Mouse (Mus musculus): Measurements from ENCODE around the gene Npr3. TPM values are rescaled to one million over a fixed set of nuclear protein-coding genes. Genes with fewer than 3 reads are reported as not detected.

Gene Npr3
- polyA plus RNA-seq, 1 experiment from 2014 or later, result 5.0 TPM

- WGBS, result 69% methylated on average over 15 of the region's 15 CpGs
- Histone ChIP-seq H3K4me1 (ENCODE audit: control insufficient read depth, insufficient read depth, low read length) (no peaks in the 10 kb centered on the region), H3K36me3 (ENCODE audit: control insufficient read depth, insufficient read depth, low read length) (no peaks in the 10 kb centered on the region), H3K9ac (ENCODE audit: low read depth, low read length) (no peak overlapping the region), H3K27me3 (replicated peaks; ENCODE audit: control insufficient read depth, insufficient read depth, low read length) (no peaks in the 10 kb centered on the region), H3K4me3 (ENCODE audit: low read length) (no peak overlapping the region), H3K27ac (ENCODE audit: low read length) (no peak overlapping the region), H3K9me3 (ENCODE audit: control insufficient read depth, low read length) (no peaks in the 10 kb centered on the region), H3K4me2 (ENCODE audit: low read depth, low read length) (no peak overlapping the region)
- no peak for ATAC-seq
Measured at GRCm38 (mm10) chr15:11862785-11863539, 44.1 kb downstream of the Npr3 start.

GRCm38 (mm10) chr15:11862253-11862652 lies 44.8 kb downstream of the Npr3 start:
- no peak overlapping the region for H3K27ac ChIP-seq (ENCODE audit: low read length)
- WGBS, result 92% methylated on average over 7 of the region's 7 CpGs

GRCm38 (mm10) chr15:11860259-11860658 lies 46.8 kb downstream of the Npr3 start:
- Histone ChIP-seq H3K27ac (ENCODE audit: low read length) (no peak overlapping the region), H3K4me3 (ENCODE audit: low read length) (no peak overlapping the region), H3K36me3 (ENCODE audit: control insufficient read depth, insufficient read depth, low read length) (no peaks in the 10 kb centered on the region), H3K9me3 (ENCODE audit: control insufficient read depth, low read length) (no peaks in the 10 kb centered on the region), H3K9ac (ENCODE audit: low read depth, low read length) (no peak overlapping the region), H3K4me2 (ENCODE audit: low read depth, low read length) (no peak overlapping the region), H3K27me3 (replicated peaks; ENCODE audit: control insufficient read depth, insufficient read depth, low read length) (no peaks in the 10 kb centered on the region), H3K4me1 (ENCODE audit: control insufficient read depth, insufficient read depth, low read length) (no peaks in the 10 kb centered on the region)
- 79% methylated on average over 2 of the region's 2 CpGs for WGBS
- no peak for ATAC-seq

More at GRCm38 (mm10) chr15:11862253-11862652, 44.8 kb downstream of the Npr3 start:
- H3K36me3 ChIP-seq (ENCODE audit: control insufficient read depth, insufficient read depth, low read length), result no peaks in the 10 kb centered on the region
- H3K27me3 ChIP-seq (replicated peaks; ENCODE audit: control insufficient read depth, insufficient read depth, low read length), result no peaks in the 10 kb centered on the region
- H3K9me3 ChIP-seq (ENCODE audit: control insufficient read depth, low read length), result no peaks in the 10 kb centered on the region
- H3K4me2 ChIP-seq (ENCODE audit: low read depth, low read length), result no peak overlapping the region
- H3K9ac ChIP-seq (ENCODE audit: low read depth, low read length), result no peak overlapping the region
- no peaks in the 10 kb centered on the region for H3K4me1 ChIP-seq (ENCODE audit: control insufficient read depth, insufficient read depth, low read length)
- no peak for ATAC-seq
- no peak overlapping the region for H3K4me3 ChIP-seq (ENCODE audit: low read length)

GRCm38 (mm10) chr15:11859829-11860228 lies 47.3 kb downstream of the Npr3 start:
- Histone ChIP-seq H3K4me1 (ENCODE audit: control insufficient read depth, insufficient read depth, low read length) (no peaks in the 10 kb centered on the region), H3K36me3 (ENCODE audit: control insufficient read depth, insufficient read depth, low read length) (no peaks in the 10 kb centered on the region), H3K27me3 (replicated peaks; ENCODE audit: control insufficient read depth, insufficient read depth, low read length) (no peaks in the 10 kb centered on the region), H3K4me2 (ENCODE audit: low read depth, low read length) (no peak overlapping the region), H3K4me3 (ENCODE audit: low read length) (no peak overlapping the region), H3K9me3 (ENCODE audit: control insufficient read depth, low read length) (no peaks in the 10 kb centered on the region), H3K9ac (ENCODE audit: low read depth, low read length) (no peak overlapping the region), H3K27ac (ENCODE audit: low read length) (no peak overlapping the region)
- 86% methylated on average over 3 of the region's 3 CpGs for WGBS
- no peak for ATAC-seq

GRCm38 (mm10) chr15:11858411-11858810 lies 48.7 kb downstream of the Npr3 start:
- WGBS, result 89% methylated on average over 6 of the region's 6 CpGs
- no peaks in the 10 kb centered on the region for H3K9me3 ChIP-seq (ENCODE audit: control insufficient read depth, low read length)
- no peak overlapping the region for H3K4me2 ChIP-seq (ENCODE audit: low read depth, low read length)
- no peaks in the 10 kb centered on the region for H3K36me3 ChIP-seq (ENCODE audit: control insufficient read depth, insufficient read depth, low read length)
- H3K4me1 ChIP-seq (ENCODE audit: control insufficient read depth, insufficient read depth, low read length), result no peaks in the 10 kb centered on the region
- no peak overlapping the region for H3K9ac ChIP-seq (ENCODE audit: low read depth, low read length)
- no peaks in the 10 kb centered on the region for H3K27me3 ChIP-seq (replicated peaks; ENCODE audit: control insufficient read depth, insufficient read depth, low read length)
- H3K27ac ChIP-seq (ENCODE audit: low read length), result no peak overlapping the region
- no peak overlapping the region for H3K4me3 ChIP-seq (ENCODE audit: low read length)
- no peak for ATAC-seq

- no peak overlapping the region for H3K9ac ChIP-seq (ENCODE audit: low read depth, low read length)
- 76% methylated on average over 16 of the region's 16 CpGs for WGBS
- no peak for ATAC-seq
Measured at GRCm38 (mm10) chr15:11845204-11846062, 61.7 kb downstream of the Npr3 start.

GRCm38 (mm10) chr15:11844115-11844514 lies 63.0 kb downstream of the Npr3 start:
- Histone ChIP-seq H3K4me1 (ENCODE audit: control insufficient read depth, insufficient read depth, low read length) (no peaks in the 10 kb centered on the region), H3K27ac (ENCODE audit: low read length) (no peak overlapping the region), H3K9ac (ENCODE audit: low read depth, low read length) (no peak overlapping the region), H3K9me3 (ENCODE audit: control insufficient read depth, low read length) (no peaks in the 10 kb centered on the region), H3K36me3 (ENCODE audit: control insufficient read depth, insufficient read depth, low read length) (no peaks in the 10 kb centered on the region), H3K4me2 (ENCODE audit: low read depth, low read length) (no peak overlapping the region), H3K27me3 (replicated peaks; ENCODE audit: control insufficient read depth, insufficient read depth, low read length) (no peaks in the 10 kb centered on the region), H3K4me3 (ENCODE audit: low read length) (no peak overlapping the region)
- no peak for ATAC-seq
- WGBS, result 80% methylated on average over 6 of the region's 6 CpGs

More at GRCm38 (mm10) chr15:11845204-11846062, 61.7 kb downstream of the Npr3 start:
- Histone ChIP-seq H3K4me1 (ENCODE audit: control insufficient read depth, insufficient read depth, low read length) (no peaks in the 10 kb centered on the region), H3K4me2 (ENCODE audit: low read depth, low read length) (no peak overlapping the region), H3K27me3 (replicated peaks; ENCODE audit: control insufficient read depth, insufficient read depth, low read length) (no peaks in the 10 kb centered on the region), H3K27ac (ENCODE audit: low read length) (no peak overlapping the region), H3K36me3 (ENCODE audit: control insufficient read depth, insufficient read depth, low read length) (no peaks in the 10 kb centered on the region), H3K4me3 (ENCODE audit: low read length) (no peak overlapping the region), H3K9me3 (ENCODE audit: control insufficient read depth, low read length) (no peaks in the 10 kb centered on the region)

- ATAC-seq, result no peak
- Histone ChIP-seq H3K27ac (ENCODE audit: low read length) (no peak overlapping the region), H3K27me3 (replicated peaks; ENCODE audit: control insufficient read depth, insufficient read depth, low read length) (no peaks in the 10 kb centered on the region), H3K4me2 (ENCODE audit: low read depth, low read length) (no peak overlapping the region), H3K9me3 (ENCODE audit: control insufficient read depth, low read length) (no peaks in the 10 kb centered on the region), H3K4me3 (ENCODE audit: low read length) (no peak overlapping the region), H3K36me3 (ENCODE audit: control insufficient read depth, insufficient read depth, low read length) (no peaks in the 10 kb centered on the region), H3K4me1 (ENCODE audit: control insufficient read depth, insufficient read depth, low read length) (no peaks in the 10 kb centered on the region), H3K9ac (ENCODE audit: low read depth, low read length) (no peak overlapping the region)
- 49% methylated on average over 4 of the region's 4 CpGs for WGBS
Measured at GRCm38 (mm10) chr15:11841828-11842227, 65.3 kb downstream of the Npr3 start.

GRCm38 (mm10) chr15:11835913-11836312 lies 71.2 kb downstream of the Npr3 start:
- Histone ChIP-seq H3K9me3 (ENCODE audit: control insufficient read depth, low read length) (no peaks in the 10 kb centered on the region), H3K27me3 (replicated peaks; ENCODE audit: control insufficient read depth, insufficient read depth, low read length) (no peaks in the 10 kb centered on the region), H3K27ac (ENCODE audit: low read length) (no peak overlapping the region), H3K9ac (ENCODE audit: low read depth, low read length) (no peak overlapping the region), H3K36me3 (ENCODE audit: control insufficient read depth, insufficient read depth, low read length) (no peaks in the 10 kb centered on the region), H3K4me2 (ENCODE audit: low read depth, low read length) (no peak overlapping the region), H3K4me1 (ENCODE audit: control insufficient read depth, insufficient read depth, low read length) (no peaks in the 10 kb centered on the region), H3K4me3 (ENCODE audit: low read length) (no peak overlapping the region)
- ATAC-seq, result no peak
- 46% methylated on average over 1 of the region's 1 CpGs for WGBS
